Mouse (Mus musculus) adrenal gland, adult 18-20 months (tissue): ENCODE measurements at regions not wholly inside any gene's neighbourhood (a gene's known extent, or its start where the extent isn't known, plus 50 kb on each side); places are given as distances from the start of the nearest gene placed in this dataset.

Experiments used
- DNase-seq, 2 experiments: peaks; one replicate each; pipeline ENCODE4 v3.0.0; 2021 to 2022; ENCODE audit warnings: low spot score in 2 of 2

DNA sequence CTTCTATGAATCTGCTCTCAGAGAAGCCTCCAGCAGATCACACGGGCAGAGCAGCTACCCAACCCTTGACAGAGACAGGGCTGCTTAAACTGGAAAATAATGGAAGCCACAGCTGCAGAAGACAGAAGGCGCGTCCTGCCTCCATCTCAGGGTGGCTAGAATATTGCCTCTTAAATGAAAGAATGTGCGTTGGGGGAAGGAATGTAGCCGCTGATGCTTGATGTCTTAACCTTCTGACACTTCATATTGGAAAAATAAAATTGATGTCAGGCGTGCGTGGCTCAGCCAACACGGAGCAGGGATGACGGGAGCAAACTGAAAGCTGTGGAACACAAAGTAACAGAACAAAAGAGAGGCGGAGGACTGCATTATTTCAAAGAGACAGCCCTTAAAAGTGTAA is 114.6 kb upstream of the Ppm1h start:
- DNase-seq = no peak

DNA sequence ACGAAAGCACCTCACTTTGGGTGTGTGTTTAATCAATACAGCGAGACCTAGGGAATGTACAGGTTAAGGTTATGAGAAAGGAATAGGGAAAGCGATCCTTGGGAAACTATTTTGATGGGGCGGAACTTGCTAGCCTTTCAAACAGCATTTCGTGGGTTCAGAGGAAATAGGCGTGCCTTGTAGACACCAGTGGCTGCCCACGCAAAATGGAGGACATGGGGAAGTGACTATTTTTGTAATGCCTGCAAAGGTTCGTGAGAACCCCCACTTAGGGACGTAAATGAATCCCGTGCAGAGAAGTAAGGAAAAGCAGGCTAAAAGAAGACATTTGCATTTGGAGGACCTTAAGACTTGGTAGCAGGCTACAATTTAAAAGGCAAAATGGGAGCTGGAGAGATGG is 114.1 kb upstream of the Ppm1h start:
- no peak for DNase-seq

DNA sequence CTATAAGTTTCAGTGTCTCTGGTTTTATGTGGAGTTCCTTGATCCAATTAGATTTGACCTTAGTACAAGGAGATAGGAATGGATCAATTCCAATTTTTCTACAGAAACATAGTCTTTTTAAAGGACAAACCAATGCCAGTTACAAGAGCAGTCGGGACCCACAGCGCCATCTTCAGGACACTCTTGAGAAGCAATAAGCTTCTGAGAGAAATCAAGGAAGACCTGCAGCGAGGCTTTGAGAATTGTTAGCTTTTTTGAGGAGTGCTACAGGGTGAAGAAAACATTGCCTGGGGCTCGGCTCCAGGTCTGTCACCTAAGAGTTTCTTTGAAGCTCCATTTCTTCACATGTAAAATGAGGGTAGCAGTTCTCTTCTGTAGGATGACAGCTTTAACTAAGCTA is 112.0 kb upstream of the Ppm1h start:
- DNase-seq = no peak

DNA sequence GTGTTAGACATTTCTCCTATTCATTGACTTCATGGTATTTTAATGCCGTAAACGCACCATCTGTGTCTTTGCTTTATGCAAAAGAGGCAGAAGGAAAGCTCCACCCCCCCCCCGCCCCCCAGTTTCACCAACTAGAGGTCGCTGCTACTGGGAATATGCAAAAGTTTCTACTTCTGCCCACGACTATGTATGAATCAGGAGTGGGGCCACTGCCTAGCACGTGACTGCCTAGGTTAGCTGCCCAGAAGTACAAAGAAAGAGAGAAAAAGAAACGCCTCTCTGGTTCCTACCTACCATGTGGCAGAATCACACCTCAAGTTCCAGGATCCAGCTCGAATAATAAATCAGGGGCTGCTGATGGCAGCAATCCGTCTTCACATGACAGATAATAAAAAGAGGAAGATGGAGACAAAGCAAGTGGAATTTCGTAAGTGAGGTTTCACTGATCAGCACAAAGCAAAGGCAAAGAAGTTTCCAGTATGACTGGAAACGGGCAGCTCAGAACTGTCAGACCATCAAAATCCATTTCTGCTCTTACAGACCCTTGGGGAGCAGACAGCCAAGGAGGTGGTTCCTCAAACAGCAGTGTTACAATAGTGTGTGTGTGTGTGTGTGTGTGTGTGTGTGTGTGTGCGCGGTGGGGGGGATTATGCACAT is 108.9 kb upstream of the Ppm1h start:
- no peak for DNase-seq

DNA sequence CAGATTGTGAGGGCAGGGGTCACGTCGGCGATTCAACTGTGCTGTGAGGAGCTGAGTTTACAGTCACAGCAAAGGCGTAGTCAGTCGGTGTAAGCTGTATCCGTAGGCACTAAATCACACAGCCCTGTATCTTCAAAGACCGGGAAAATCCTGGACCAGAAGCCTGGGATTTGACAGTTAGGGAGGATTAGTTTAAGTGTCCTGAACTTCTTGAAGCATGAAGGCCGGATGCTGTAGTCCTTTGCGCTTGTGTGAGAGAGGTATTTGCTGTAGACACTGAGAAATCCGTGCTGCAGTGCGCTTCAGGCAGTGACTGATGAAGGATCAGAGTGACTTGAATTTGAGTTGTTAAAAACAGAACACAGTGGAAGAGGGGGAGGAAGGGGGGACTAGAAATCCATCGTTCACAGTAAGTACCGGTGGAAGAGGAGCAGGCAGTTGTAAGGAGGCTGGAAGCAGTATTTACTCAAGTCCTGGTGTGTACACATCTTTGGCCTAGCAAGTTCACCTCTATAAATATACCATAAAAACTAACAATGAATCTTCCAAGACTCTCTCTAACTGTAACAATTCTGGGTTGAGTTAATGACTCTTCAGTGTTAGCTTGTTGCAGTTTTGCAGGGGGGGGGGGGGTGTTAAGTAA is 107.5 kb upstream of the Ppm1h start:
- DNase-seq = no peak

DNA sequence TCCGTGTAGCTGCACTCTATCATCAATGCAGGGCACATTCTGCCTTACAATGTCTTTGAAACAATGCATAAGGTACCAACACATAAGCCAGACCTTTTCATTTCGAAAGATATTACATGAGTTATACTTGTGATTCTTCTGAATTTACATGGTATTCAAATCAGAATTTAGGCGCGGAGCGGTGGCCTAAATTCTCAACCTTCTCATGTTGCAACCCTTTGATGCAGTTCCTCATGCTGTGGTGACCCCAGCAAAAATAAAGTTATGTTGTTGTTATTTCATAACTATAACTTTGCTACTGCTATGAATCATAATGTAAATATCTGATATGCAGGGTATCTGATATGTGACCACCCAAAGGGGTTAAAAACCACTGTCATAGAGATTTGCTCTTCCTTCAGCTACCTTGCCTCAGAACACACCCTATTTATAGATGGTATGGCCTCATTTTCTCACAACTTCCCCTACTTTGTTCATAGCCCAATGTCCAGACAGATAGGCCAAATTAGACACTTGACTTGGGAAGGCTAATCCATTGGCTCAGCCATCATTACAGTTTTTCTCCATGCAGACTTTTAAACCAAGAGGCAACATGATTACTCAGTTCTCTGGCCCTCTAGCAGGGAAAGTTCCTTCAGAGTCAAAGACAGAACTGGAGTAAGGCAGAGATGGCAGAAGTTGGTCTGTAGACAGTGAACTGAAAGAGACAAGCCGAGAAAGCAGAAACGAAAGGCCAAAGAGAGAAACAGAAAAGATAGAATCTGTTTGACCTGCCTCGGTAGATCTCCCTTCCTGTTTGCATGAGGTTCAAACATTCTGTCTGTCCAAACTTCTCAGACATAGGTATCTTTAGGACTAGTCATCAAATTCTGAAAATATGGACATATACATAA is 102.1 kb upstream of the Ppm1h start:
- no peak for DNase-seq

DNA sequence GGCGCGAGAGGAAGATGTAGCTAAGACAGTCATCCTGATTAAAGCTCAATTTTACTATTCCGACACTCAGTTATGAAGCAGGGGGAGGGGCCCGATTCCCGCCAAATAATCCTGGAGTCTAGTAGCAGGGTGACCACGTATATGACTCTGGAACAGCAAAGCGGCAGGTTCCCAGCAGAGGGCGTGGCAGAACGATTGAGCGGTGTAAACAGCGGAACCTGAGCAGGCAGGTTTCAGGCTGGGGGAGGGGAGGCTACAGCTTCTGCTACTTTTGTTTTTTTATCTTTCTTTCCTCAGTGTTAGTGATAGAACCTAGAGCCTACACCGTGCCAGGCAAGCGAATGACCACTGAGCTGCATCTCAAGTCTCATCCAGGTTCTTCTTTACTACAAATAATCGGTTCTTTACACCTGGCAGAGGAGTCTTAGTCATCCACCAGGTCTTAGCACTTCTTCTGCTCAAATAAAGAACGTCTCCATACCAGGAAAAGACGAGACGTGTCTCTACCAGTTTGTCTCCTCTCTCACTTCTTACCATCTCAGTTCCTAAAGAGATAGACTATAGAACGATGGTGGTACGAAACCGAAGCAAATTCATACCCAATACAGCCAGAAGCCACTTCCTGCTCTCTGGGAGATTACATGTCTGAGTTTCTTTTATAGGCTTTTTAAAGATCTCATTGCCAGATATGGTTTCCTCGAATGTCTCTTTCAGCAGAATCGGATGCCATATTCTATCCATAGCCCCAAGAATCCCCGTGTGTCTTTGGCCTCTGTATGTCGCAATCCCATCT is 100.2 kb upstream of the Ppm1h start:
- no peak for DNase-seq

DNA sequence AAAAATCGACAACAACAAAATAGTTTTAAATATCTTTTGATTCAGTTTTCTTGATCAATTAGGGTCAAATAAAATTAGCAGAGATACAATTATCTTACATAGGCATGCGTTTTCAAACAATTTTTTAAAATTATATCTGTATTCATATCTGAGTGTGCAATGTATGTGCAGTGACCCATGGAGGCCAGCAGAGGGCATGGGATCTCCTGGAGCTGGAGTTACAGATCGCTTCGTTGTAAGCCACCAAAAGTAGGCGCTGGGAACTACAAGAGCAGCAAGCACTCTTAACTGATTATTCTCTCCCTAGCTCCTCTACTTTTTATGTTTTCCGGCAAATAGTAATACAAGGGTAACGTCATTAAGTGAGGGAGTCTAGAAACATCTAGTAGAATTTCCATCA is 97.5 kb upstream of the Ppm1h start:
- DNase-seq = no peak

DNA sequence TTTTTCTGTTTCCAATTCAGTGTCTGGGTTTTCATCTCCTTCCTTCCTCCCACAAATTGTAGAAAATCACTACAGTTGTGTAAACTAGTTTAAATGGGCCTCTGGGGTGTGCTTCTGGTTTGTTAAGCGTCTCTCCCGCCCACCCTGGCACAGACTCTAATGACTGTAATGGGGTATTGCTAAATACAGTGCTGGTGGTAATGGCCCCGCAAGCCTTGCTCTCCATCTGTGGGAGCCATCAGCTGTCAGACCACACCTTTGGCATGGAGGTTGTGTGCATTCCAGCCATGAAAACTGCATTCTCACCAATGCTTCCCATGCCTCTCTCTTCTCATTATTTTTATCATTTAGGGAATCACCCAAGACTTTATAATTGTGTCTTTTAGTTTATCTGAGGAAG is 91.0 kb upstream of the Ppm1h start:
- no peak for DNase-seq

DNA sequence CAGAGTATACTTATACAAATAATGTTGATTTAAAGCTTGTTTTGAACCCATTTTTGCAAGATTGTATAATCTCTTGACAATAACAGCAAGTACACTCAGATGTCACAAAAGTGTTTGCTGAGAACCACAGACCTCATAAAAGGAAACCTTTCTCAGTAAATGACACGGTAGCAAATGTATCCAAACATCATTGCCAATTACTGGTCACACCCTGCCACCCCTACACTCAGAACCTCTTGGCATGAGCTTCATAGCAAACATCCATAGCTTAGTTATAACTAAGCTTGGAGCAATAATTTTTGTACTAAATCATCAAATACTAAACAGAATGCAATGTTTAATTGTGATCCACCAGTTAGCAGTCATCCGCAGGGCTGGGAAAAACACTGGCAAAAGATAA is 79.1 kb upstream of the Ppm1h start:
- DNase-seq = no peak

DNA sequence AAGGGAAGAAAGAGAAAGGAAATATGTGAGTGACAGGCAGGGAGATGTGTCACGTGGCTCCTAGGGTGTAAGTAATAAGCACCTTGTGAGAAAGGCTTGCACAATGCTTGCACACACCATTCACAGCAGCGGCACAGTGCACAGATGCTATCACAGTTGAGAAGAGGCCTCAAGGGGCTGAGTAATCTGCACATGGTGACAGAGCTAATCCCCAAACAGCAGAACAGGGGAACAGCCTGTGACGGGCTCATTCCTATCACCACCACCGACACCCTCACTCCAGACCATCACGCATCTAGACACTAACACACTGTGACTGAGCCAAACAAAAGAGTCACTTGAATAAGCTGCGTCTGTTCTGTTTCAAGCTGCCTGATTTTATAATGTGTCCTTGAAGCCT is 76.2 kb upstream of the Ppm1h start:
- no peak for DNase-seq

DNA sequence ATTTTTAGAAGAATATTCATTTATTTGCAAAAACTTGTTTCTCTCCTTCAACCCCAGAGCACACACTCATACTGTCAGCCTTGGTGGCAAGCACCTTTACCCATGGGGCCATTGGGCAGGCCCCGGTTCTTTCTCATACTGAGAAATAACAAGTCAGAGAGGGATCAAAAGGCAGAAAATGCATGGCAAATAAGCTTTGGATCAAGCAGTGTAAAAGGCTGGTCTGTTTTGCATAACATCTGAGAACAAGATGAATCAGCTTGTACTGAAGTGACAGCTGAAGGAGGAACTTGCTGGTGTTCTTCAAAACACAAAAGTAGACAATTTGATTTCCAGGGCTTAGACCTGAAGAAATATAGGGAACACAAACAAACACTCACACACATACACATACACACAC is 74.6 kb upstream of the Ppm1h start:
- DNase-seq = no peak

DNA sequence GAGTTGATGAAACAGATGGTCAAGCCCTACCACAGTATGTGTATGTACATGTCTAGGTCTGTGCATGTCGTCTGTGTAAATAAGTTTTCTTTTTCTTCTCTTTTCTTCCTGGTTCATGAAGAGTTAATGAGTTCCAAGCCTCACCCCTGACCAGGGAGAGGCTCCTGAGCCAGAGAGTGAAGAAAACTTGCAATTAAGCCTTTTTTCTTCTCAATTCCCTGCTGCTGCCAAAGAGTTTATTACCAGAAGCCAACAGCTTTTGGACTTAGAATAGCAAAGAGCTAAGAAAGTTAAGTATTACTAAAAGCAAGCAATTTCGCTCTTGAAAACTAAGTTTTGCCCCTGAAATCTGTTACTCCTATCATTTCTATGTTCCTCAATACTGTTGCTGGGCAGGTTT is 65.3 kb upstream of the Ppm1h start:
- DNase-seq = no peak

DNA sequence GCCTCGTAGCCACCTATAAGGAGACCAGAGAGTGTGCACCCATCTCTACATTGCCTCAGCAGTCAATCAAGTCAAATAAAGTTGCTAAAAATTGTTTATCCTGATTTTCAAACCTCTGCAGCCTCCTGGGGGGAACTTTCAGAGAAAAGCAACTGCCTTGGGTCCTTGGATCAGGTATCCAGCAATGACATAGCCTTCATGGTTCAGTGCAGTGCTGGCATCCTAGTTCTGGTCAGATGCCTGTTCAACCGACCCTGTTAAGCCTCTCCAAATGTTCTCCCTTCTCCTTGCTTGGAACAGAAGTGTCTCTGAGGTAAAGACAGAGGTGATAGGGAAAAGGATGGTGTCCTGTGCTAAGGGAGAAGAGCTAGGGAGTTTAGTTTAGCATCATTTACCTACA is 64.7 kb upstream of the Ppm1h start:
- no peak for DNase-seq

DNA sequence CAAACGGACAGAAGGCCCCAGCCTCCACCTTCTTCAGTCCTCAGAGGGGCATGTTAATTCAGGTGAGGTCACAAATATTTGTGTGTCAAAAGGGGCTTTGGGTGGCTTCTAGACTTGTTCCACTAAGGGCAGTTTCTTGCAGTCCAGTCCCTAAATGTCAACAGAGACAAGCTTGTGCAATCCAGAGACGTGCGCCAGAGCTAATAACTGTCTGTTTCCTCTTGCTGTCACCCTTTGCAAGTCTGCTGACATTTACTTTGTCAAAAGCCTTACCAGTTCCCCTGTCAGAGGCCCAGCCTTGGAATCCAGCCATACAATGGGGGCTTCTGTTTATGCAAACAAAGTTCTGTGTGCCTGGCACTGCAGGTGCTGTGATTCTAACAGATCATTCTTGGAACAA is 63.8 kb upstream of the Ppm1h start:
- DNase-seq = no peak

DNA sequence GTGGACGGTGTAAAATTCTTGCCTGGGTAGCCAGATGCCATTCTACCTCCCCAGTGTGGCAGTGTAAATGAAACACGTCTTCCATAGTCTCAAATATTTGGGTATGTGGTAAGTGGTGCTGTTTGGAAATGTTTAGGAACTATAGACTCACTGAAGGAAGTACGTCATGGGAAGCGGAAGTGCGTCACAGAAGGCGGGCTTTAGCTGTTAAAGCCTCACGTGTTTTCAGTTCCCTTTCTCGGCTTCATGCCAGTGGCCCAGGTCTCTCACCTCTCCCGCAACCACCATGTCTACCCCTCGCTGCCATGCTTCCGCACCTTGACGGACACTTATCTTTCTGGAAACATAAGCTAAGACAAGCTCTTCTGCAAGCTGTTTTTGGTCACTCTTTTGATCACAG is 62.9 kb upstream of the Ppm1h start:
- no peak for DNase-seq

DNA sequence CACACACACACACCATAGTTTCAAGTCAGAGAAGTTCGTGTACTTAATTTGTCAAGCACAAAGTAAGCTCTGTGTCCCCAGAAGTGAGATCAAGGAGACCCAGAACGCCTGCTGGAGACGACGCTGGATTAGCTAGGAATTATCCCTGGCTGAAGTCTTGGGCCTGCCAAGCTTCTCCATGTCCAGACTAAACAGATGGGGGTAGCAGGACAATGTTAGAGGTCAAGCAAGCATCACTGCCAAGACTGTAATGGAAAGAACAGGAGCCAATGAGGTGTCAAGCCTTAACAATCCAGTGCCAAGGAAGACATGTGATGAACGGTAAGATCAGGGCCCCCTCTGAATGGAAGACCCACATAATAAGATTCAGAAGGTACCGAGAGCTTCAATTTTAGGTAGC is 62.2 kb upstream of the Ppm1h start:
- no peak for DNase-seq

DNA sequence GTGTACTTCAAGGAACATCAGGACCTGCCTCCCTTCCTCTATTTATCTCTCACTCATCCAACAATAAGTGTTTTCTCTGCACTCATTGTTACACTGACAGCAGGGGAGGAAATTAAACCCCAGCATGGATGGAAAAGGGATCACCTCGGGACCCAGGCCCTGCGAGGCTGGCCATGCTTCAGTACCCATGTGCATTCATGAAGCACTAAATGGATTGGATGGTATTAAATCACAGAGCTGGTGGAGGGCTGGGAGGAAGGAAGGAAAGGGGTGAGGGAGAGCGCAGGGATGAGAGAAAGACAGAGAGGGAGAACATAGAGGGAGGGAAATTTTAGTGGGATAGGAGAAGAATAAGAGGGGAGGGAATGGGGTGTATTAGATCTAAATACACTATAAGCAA is 59.7 kb upstream of the Ppm1h start:
- no peak for DNase-seq

DNA sequence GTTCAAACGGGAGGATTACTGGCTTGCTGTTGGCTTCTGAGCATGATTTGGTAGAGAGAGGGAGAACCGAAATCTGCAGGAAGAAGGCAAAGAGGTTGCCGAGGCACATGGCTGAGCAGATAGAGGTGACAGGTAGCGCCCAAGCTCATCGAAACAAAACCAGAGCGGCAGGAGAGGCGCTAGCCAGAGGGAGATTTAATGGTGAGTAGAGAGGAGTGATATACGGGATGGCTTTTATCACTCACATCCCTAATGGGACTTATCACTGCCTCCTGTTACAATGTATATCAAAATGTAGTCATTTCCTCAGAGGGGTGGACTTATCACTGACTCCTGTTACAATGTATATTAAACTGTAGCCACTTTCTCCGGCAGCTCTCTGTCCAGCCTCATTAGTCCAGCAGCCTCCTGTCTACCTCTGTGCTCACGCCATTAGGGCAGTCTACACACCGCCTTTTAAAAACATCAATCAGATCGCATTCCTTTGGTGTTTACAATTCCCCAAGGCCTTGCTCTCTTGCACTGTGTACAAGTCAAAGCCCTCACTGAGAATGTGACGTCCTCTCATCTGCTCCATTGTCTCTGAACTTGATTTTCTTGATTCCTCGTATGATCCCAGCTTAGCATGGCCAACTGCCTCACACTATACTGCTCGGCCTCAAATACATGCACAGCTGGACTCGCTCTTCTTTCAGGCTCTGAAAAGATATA is 59.0 kb upstream of the Ppm1h start:
- DNase-seq = no peak
